7 mouse cellular contexts compared by ENCODE assay signal in genomic region chr6:102170913-102171312, GRCm38 (mm10).
DNase-seq lines count a peak whose midpoint lies in the region; TF ChIP-seq lines count a peak whose summit lies in the region.

No protein-coding gene starts in this region.

- WGBS in kidney, adult 2 months = 33% methylated on average over 6 of the region's 6 CpGs

- DNase-seq in kidney, adult 2 months = peak; percentile 52
- no peak for DNase-seq in kidney, postnatal 25 days
- peak; percentile 43 for DNase-seq in 416B (ENCODE audit: low read depth)
- DNase-seq in embryo, embryonic 11.5 days (ENCODE audit: low read depth, low spot score) = peak; percentile 35
- DNase-seq in urinary bladder, postnatal 36 days (ENCODE audit: low spot score in 2 of 2) = no peak
- no peak for DNase-seq in thymus, postnatal 25 days

- no peaks in the 10 kb centered on the region for H3K27me3 ChIP-seq in kidney, adult 2 months (replicated peaks; ENCODE audit: control insufficient read depth, insufficient read depth, low read length)
- H3K27me3 ChIP-seq in E14TG2a.4 (ENCODE audit: insufficient read depth, low read length) = no peaks in the 10 kb centered on the region

- H3K9me3 ChIP-seq in E14TG2a.4 (ENCODE audit: low read length) = peaks cover 11% of the 10 kb centered on the region

- peak; percentile 41 for TF ChIP-seq CTCF in kidney, adult 2 months (conservative IDR thresholded peaks at IDR 0.05; ENCODE audit: insufficient read depth, insufficient read length, low read depth, low read length)
- TF ChIP-seq CTCF in E14TG2a.4 (conservative IDR thresholded peaks at IDR 0.05; ENCODE audit: low read length) = peak; percentile 86

- H3K4me1 ChIP-seq in kidney, adult 2 months (ENCODE audit: control insufficient read depth, insufficient read depth, low read length) = no peaks in the 10 kb centered on the region
- H3K4me1 ChIP-seq in E14TG2a.4 (replicated peaks; ENCODE audit: low read depth, low read length) = no peaks in the 10 kb centered on the region

- no peak overlapping the region for H3K4me3 ChIP-seq in kidney, adult 2 months (ENCODE audit: insufficient read depth, low read depth, low read length)
- no peak overlapping the region for H3K4me3 ChIP-seq in E14TG2a.4 (replicated peaks; ENCODE audit: low read length)

- no peaks in the 10 kb centered on the region for H3K36me3 ChIP-seq in kidney, adult 2 months (ENCODE audit: control insufficient read depth, insufficient read depth, low read length)
- H3K36me3 ChIP-seq in E14TG2a.4 (ENCODE audit: insufficient read depth, low read length) = no peaks in the 10 kb centered on the region

- TF ChIP-seq POLR2A in kidney, adult 2 months (IDR thresholded peaks at IDR 0.05; ENCODE audit: low read depth, low read length) = no peak

- no peak overlapping the region for H3K27ac ChIP-seq in kidney, adult 2 months (ENCODE audit: insufficient read depth, low read depth, low read length)

Comparison
In these comparisons a context has a peak if more than half of its experiments do, and no peak if none do; other contexts are left out.
1. DNase-seq: peak in kidney, adult 2 months (single experiment), 416B (single experiment) and embryo, embryonic 11.5 days (single experiment); none in kidney, postnatal 25 days (0 of 2), urinary bladder, postnatal 36 days (0 of 2) and thymus, postnatal 25 days (single experiment).